Mouse (Mus musculus) liver, embryonic 11.5 days (tissue): ENCODE data around the gene Gpr84. TPM values are rescaled to one million over a fixed set of nuclear protein-coding genes. Genes with fewer than 3 reads are reported as not detected.

ENCODE experiments used
- ATAC-seq: fragments of 200-750 bp; cut with Nextera tagmentation; replicated peaks from 2 replicates; pipeline ENCODE4 v1.8.0; 2017; ENCODE audit warnings: moderate number of reproducible peaks, mild to moderate bottlenecking, moderate TSS enrichment, moderate library complexity; ENCODE audit not compliant: low FRiP score
- DNase-seq: peaks from one replicate; pipeline ENCODE4 v3.0.0-alpha.2; 2017; ENCODE audit warnings: low spot score
- H3K27ac ChIP-seq: fragments of 300-500 bp; sonication (generic); 2 replicates; pipeline ENCODE4 v1.5.1; 2014; ENCODE audit warnings: mild to moderate bottlenecking, low read depth, low read length, control low read depth
- H3K27me3 ChIP-seq: fragments of 300-500 bp; sonication (generic); replicated peaks from 2 replicates; pipeline ENCODE4 v1.6.1; 2014; ENCODE audit warnings: low read length, mixed read lengths; ENCODE audit not compliant: control insufficient read depth, insufficient read depth
- H3K36me3 ChIP-seq: fragments of 300-500 bp; sonication (generic); 2 replicates; pipeline ENCODE4 v1.6.1; 2014; ENCODE audit warnings: mild to moderate bottlenecking, low read length, moderate library complexity, mixed read lengths; ENCODE audit not compliant: control insufficient read depth, insufficient read depth
- H3K4me1 ChIP-seq: fragments of 300-500 bp; sonication (generic); replicated peaks from 2 replicates; pipeline ENCODE4 v1.6.1; 2014; ENCODE audit warnings: low read length, mixed read lengths; ENCODE audit not compliant: control insufficient read depth, insufficient read depth
- H3K4me2 ChIP-seq: fragments of 300-500 bp; sonication (generic); 2 replicates; pipeline ENCODE4 v1.6.1; 2014; ENCODE audit warnings: mild to moderate bottlenecking, control low read depth, moderate library complexity
- H3K4me3 ChIP-seq: fragments of 300-500 bp; sonication (generic); 2 replicates; pipeline ENCODE4 v1.5.1; 2014; ENCODE audit warnings: low read depth, low read length, control low read depth
- H3K9ac ChIP-seq: fragments of 300-500 bp; sonication (generic); 2 replicates; pipeline ENCODE4 v1.6.1; 2014; ENCODE audit warnings: low read depth, low read length, control low read depth
- H3K9me3 ChIP-seq: fragments of 300-500 bp; sonication (generic); 2 replicates; pipeline ENCODE4 v1.6.1; 2016; ENCODE audit warnings: low read length, inconsistent platforms, mixed read lengths; ENCODE audit not compliant: control insufficient read depth
- WGBS: fragments of 180-500 bp; shearing (Covaris S2); extraction: QIAGEN DNeasy Blood & Tissue Kit; methylation state at CpG from one replicate; pipeline ENCODE4 v1.1.7; 2014; 5-methylcytosine and 5-hydroxymethylcytosine counted together
- polyA plus RNA-seq: library from polyadenylated mRNA; unstranded; fragments of >200 nt; fragmentation: Nextera tagmentation; extraction: Ambion mirVana; gene quantifications from 2 replicates; pipeline ENCODE4 v1.2.1, GENCODE M21; 2014

The Gpr84 gene
- polyA plus RNA-seq, 1 experiment from 2014 or later = 0.49 TPM

DNA sequence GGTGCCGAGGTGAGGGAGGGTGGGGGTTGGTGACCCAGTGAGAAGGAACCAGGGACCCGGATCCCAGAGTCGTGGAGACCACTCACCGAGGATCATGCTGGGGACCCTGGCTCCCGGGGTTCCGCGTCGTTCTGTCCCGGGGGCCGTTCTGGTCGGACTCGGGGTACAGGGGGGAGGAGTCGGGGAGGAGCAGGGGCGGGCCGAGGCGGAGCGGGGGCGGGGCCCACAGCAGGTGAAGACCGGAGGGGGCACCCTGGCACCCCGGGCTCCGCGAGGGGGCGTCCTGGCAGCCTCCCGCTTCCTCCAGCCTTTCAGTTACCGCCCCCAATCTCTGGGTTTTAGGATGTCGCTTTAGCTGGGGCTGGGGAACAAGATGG, 29.5 kb upstream of the Gpr84 start, which contains the start of gene Zfp385a:
TSS of gene Zfp385a (minus strand) at position 133 of the 377 bp plus-strand sequence.
- Histone ChIP-seq H3K9ac (peak within 1 kb of the TSS; percentile 58), H3K36me3 (peaks cover 9% of the 10 kb centered on the region), H3K27ac (peak within 1 kb of the TSS; percentile 66), H3K4me1 (peaks cover 42% of the 10 kb centered on the region), H3K9me3 (no peaks in the 10 kb centered on the region), H3K4me3 (peak within 1 kb of the TSS; percentile 66), H3K27me3 (peaks cover 4% of the 10 kb centered on the region; the same call in 1 of the 2 replicates), H3K4me2 (peak within 1 kb of the TSS; percentile 90)
- WGBS = 0% methylated on average over 25 of the region's 26 CpGs
- DNase-seq (peak; percentile 71), ATAC-seq (peak; percentile 65)

GRCm38 (mm10) chr15:103339166-103339960, 29.0 kb upstream of the Gpr84 start:
- WGBS = 1% methylated on average over 29 of the region's 31 CpGs
- peak; percentile 65 for DNase-seq
- peak overlapping the region; percentile 58 for H3K9ac ChIP-seq

GRCm38 (mm10) chr15:103338829-103339165, 28.4 kb upstream of the Gpr84 start:
- H3K4me2 ChIP-seq = peak overlapping the region; percentile 90
- peak overlapping the region; percentile 66 for H3K4me3 ChIP-seq
- H3K9ac ChIP-seq = no peak overlapping the region
- no peaks in the 10 kb centered on the region for H3K36me3 ChIP-seq
- no peak for ATAC-seq
- no peaks in the 10 kb centered on the region for H3K9me3 ChIP-seq
- DNase-seq = no peak
- peaks cover 4% of the 10 kb centered on the region; the same call in 1 of the 2 replicates for H3K27me3 ChIP-seq
- peak overlapping the region; percentile 66 for H3K27ac ChIP-seq
- WGBS = 30% methylated on average over 4 of the region's 4 CpGs
- H3K4me1 ChIP-seq = peaks cover 50% of the 10 kb centered on the region

More at GRCm38 (mm10) chr15:103339166-103339960, 29.0 kb upstream of the Gpr84 start:
- peak overlapping the region; percentile 66 for H3K4me3 ChIP-seq
- H3K4me1 ChIP-seq = peaks cover 45% of the 10 kb centered on the region
- ATAC-seq = peak; percentile 75
- H3K9me3 ChIP-seq = no peaks in the 10 kb centered on the region
- peak overlapping the region; percentile 66 for H3K27ac ChIP-seq
- peaks cover 4% of the 10 kb centered on the region; the same call in 1 of the 2 replicates for H3K27me3 ChIP-seq
- peaks cover 3% of the 10 kb centered on the region; the same call in 1 of the 2 replicates for H3K36me3 ChIP-seq
- H3K4me2 ChIP-seq = peak overlapping the region; percentile 90

- H3K9me3 ChIP-seq = no peaks in the 10 kb centered on the region
- H3K36me3 ChIP-seq = no peaks in the 10 kb centered on the region
- ATAC-seq (no peak), DNase-seq (no peak)
- peak overlapping the region; percentile 90 for H3K4me2 ChIP-seq
- H3K27ac ChIP-seq = peak overlapping the region; percentile 25
- H3K9ac ChIP-seq = no peak overlapping the region
- H3K4me3 ChIP-seq = no peak overlapping the region
- WGBS = 25% methylated on average over 11 of the region's 11 CpGs
- peaks cover 4% of the 10 kb centered on the region; the same call in 1 of the 2 replicates for H3K27me3 ChIP-seq
- peaks cover 56% of the 10 kb centered on the region for H3K4me1 ChIP-seq
These were observed 26.7 kb upstream of the Gpr84 start for GRCm38 (mm10) chr15:103336996-103337667.

- no peak for DNase-seq
- ATAC-seq = no peak
- H3K9me3 ChIP-seq = no peaks in the 10 kb centered on the region
- no peak overlapping the region for H3K4me3 ChIP-seq
- no peak overlapping the region for H3K9ac ChIP-seq
- H3K27me3 ChIP-seq = no peaks in the 10 kb centered on the region; the same call in 1 of the 2 replicates
- H3K4me2 ChIP-seq = no peak overlapping the region
- WGBS = 53% methylated on average over 7 of the region's 7 CpGs
- H3K36me3 ChIP-seq = no peaks in the 10 kb centered on the region
- no peak overlapping the region for H3K27ac ChIP-seq
- peaks cover 48% of the 10 kb centered on the region for H3K4me1 ChIP-seq
These were observed 25.2 kb upstream of the Gpr84 start for GRCm38 (mm10) chr15:103335488-103336235.

GRCm38 (mm10) chr15:103335040-103335439, 24.6 kb upstream of the Gpr84 start:
- no peak for DNase-seq
- 56% methylated on average over 3 of the region's 3 CpGs for WGBS
- Histone ChIP-seq H3K9ac (0 out of 2 replicates have a peak overlapping the region, but pooled peaks have one; percentile 17), H3K4me2 (no peak overlapping the region), H3K9me3 (no peaks in the 10 kb centered on the region), H3K27me3 (no peaks in the 10 kb centered on the region), H3K27ac (no peak overlapping the region; the same call in 1 of the 2 replicates), H3K36me3 (no peaks in the 10 kb centered on the region), H3K4me3 (no peak overlapping the region), H3K4me1 (peaks cover 43% of the 10 kb centered on the region)
- no peak for ATAC-seq

DNA sequence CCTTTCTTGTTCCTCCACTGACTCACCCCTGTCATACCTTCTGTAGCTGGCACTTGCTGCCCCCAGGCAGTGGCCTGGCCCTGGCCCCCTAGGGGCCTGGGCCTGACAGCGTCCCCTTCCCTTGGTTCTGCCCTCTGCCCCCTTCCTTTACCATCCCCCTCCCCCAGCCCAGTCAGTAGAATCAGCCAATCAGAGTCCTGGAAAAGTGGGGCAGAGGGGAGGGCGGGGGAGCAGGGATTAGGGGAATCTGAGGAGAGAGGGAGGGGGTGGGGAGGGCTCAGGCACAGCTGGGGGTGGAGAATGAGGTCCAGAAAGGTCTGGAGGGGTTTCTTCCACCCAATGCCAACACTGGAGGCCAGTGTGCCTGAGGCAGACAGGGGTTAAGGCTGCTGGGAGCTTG, 23.8 kb upstream of the Gpr84 start:
- H3K27ac ChIP-seq = peak overlapping the region; percentile 0; the same call in 1 of the 2 replicates
- 23% methylated on average over 2 of the region's 2 CpGs for WGBS
- no peak for DNase-seq

DNA sequence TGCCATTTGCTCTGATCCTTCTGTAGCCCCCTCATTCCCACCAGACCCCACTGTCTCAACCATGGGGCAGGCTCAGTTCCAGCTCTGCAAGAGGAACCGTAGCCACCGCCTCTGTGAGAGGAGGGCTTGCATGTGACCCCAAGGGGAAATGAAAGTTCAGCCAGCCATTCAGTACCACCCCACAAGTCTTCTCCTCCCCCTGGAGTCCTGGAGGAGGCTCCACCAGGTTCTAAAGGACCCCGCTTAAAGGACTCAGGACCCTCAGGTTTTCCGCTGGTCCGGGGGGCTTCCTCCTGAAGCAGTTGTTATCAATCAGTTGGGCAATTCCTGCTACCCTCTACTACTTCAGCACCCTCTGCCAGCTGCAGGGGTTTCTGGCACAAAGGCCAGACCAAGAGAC, 23.3 kb upstream of the Gpr84 start:
- Histone ChIP-seq H3K36me3 (no peaks in the 10 kb centered on the region), H3K4me2 (peak overlapping the region; percentile 30), H3K27ac (peak overlapping the region; percentile 0; the same call in 1 of the 2 replicates), H3K4me3 (no peak overlapping the region), H3K4me1 (peaks cover 38% of the 10 kb centered on the region), H3K9ac (no peak overlapping the region), H3K27me3 (no peaks in the 10 kb centered on the region), H3K9me3 (no peaks in the 10 kb centered on the region)
- ATAC-seq = 0 out of 2 replicates have a peak, but pooled peaks have one; percentile 25
- 61% methylated on average over 5 of the region's 5 CpGs for WGBS
- DNase-seq = no peak

More for the DNA sequence above, 23.8 kb upstream of the Gpr84 start:
- peak; percentile 41; the same call in 1 of the 2 replicates for ATAC-seq
- no peak overlapping the region for H3K9ac ChIP-seq
- peaks cover 42% of the 10 kb centered on the region for H3K4me1 ChIP-seq
- no peaks in the 10 kb centered on the region for H3K9me3 ChIP-seq
- H3K27me3 ChIP-seq = no peaks in the 10 kb centered on the region
- H3K4me2 ChIP-seq = peak overlapping the region; percentile 30
- H3K36me3 ChIP-seq = no peaks in the 10 kb centered on the region
- H3K4me3 ChIP-seq = no peak overlapping the region
